Comparison of ENCODE assay signal across 9 mouse cellular contexts in the genomic region with DNA sequence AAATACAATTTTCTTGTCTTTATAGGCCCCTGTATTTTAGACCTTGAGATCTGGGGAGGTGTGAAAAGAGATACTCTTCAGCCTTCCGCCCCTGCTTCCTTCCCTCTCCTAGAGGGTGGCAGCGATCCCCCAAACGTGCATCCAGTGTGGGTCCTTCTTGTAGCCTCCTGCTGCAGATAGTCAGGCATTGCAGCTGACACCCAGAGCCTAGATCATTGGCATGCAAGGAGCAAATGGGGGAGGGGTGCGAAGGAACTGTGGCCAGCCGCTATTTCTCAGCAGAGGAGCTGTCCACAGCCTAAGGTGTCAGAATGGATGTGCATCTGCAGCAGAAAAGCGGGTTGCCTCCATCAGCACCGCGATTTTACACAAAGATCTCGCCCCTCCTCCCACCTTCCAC.
DNase-seq lines count a peak whose midpoint lies in the region; ATAC-seq and TF ChIP-seq lines count a peak whose summit lies in the region.
"Had no signal": no experiment of that assay in that cellular context is flagged by ENCODE, and none has a peak within 500 bp of the region (broad histone marks: within the 10 kb centered on the region; RNA-seq: fewer than 3 reads in every experiment).

No protein-coding gene starts in this region.

- H3K9ac ChIP-seq in forebrain, embryonic 16.5 days (replicated peaks; ENCODE audit: low read depth, low read length) = no peak overlapping the region
- H3K9ac ChIP-seq: liver, embryonic 15.5 days had no signal

- peak overlapping the region; percentile 26; the same call in 1 of the 2 replicates for H3K4me2 ChIP-seq in forebrain, embryonic 16.5 days (ENCODE audit: low read length)
- H3K4me2 ChIP-seq: liver, embryonic 15.5 days had no signal

- intact Hi-C loops in left cerebral cortex, postnatal 25 days (cut with DNase I) = loop anchor here (2.0 to 5.0 kb wide), 2 partner anchors 382 to 502 kb away; no protein-coding TSS in a partner anchor

- no peak overlapping the region for H3K27ac ChIP-seq in forebrain, embryonic 16.5 days (ENCODE audit: low read length)
- H3K27ac ChIP-seq: liver, embryonic 15.5 days had no signal

- no peaks in the 10 kb centered on the region for H3K36me3 ChIP-seq in E14TG2a.4 (ENCODE audit: insufficient read depth, low read length)
- H3K36me3 ChIP-seq in forebrain, embryonic 16.5 days (ENCODE audit: control insufficient read depth, insufficient read depth) = no peaks in the 10 kb centered on the region
- H3K36me3 ChIP-seq: liver, embryonic 15.5 days had no signal

- WGBS in forebrain, embryonic 16.5 days = 7% methylated on average over 9 of the region's 9 CpGs

- peak; percentile 65 for ATAC-seq in forebrain, embryonic 16.5 days

- no peaks in the 10 kb centered on the region; the same call in 1 of the 2 replicates for H3K27me3 ChIP-seq in E14TG2a.4 (ENCODE audit: insufficient read depth, low read length)
- no peaks in the 10 kb centered on the region for H3K27me3 ChIP-seq in forebrain, embryonic 16.5 days (replicated peaks; ENCODE audit: control insufficient read depth, insufficient read depth, low read length)
- H3K27me3 ChIP-seq: liver, embryonic 15.5 days had no signal

- peak; percentile 79 for DNase-seq in A20 (ENCODE audit: low read depth, low spot score)
- peak; percentile 39 to 52 for DNase-seq in left cerebral cortex, postnatal 25 days (ENCODE audit: low spot score in 2 of 2)
- DNase-seq in right cerebral cortex, postnatal 10 days (ENCODE audit: low spot score in 2 of 2) = peak; percentile 31 to 42
- DNase-seq in layer of hippocampus, postnatal 10 days (ENCODE audit: low spot score in 2 of 2) = no peak
- DNase-seq in spleen, postnatal 14 days (ENCODE audit: low spot score in 2 of 2) = no peak
- no peak for DNase-seq in adrenal gland, adult 8-10 months

- H3K4me3 ChIP-seq in E14TG2a.4 (replicated peaks; ENCODE audit: low read length) = no peak overlapping the region
- no peak overlapping the region for H3K4me3 ChIP-seq in forebrain, embryonic 16.5 days (replicated peaks; ENCODE audit: low read length)
- H3K4me3 ChIP-seq: liver, embryonic 15.5 days had no signal

- H3K9me3 ChIP-seq in E14TG2a.4 (ENCODE audit: low read length) = no peaks in the 10 kb centered on the region
- H3K9me3 ChIP-seq in forebrain, embryonic 16.5 days (ENCODE audit: control insufficient read depth, low read length) = no peaks in the 10 kb centered on the region
- H3K9me3 ChIP-seq: liver, embryonic 15.5 days had no signal

- H3K4me1 ChIP-seq in E14TG2a.4 (replicated peaks; ENCODE audit: low read depth, low read length) = no peaks in the 10 kb centered on the region
- no peaks in the 10 kb centered on the region for H3K4me1 ChIP-seq in forebrain, embryonic 16.5 days (replicated peaks; ENCODE audit: control insufficient read depth, insufficient read depth, low read length)
- H3K4me1 ChIP-seq: liver, embryonic 15.5 days had no signal

- peak; percentile 16; the same call in 1 of the 2 replicates for TF ChIP-seq CTCF in E14TG2a.4 (conservative IDR thresholded peaks at IDR 0.05; ENCODE audit: low read length)

Comparison
In these comparisons a context has a peak if more than half of its experiments do, and no peak if none do; other contexts are left out.
1. DNase-seq: peak in A20 (single experiment), left cerebral cortex, postnatal 25 days (2 of 2) and right cerebral cortex, postnatal 10 days (2 of 2); none in layer of hippocampus, postnatal 10 days (0 of 2), spleen, postnatal 14 days (0 of 2) and adrenal gland, adult 8-10 months (single experiment).